Mouse (Mus musculus) forebrain, postnatal 0 days (tissue): ENCODE data around the gene Trp53bp2. TPM values are rescaled to one million over a fixed set of nuclear protein-coding genes. Genes with fewer than 3 reads are reported as not detected.
A peak's percentile ranks its signal among the peaks of the same experiment; 100 is the strongest.

ENCODE experiments used
- ATAC-seq: fragments of 200-750 bp; cut with Nextera tagmentation; 2 replicates; pipeline ENCODE4 v1.8.0; 2017; ENCODE audit warnings: mild to moderate bottlenecking, moderate library complexity
- DNase-seq: peaks from one replicate; pipeline ENCODE4 v3.0.0-alpha.2; 2015
- H3K27ac ChIP-seq: fragments of 300-500 bp; sonication (generic); 2 replicates; pipeline ENCODE4 v1.5.1; 2014; ENCODE audit warnings: low read depth, mild to moderate bottlenecking, antibody characterized with exemption, low read length, moderate library complexity, mixed read lengths
- H3K27me3 ChIP-seq: fragments of 300-500 bp; sonication (generic); 2 replicates; pipeline ENCODE4 v1.6.1; 2014; ENCODE audit warnings: mild to moderate bottlenecking, low read length, mixed read lengths; ENCODE audit not compliant: insufficient read depth
- H3K36me3 ChIP-seq: fragments of 300-500 bp; sonication (generic); 2 replicates; pipeline ENCODE4 v1.6.1; 2014; ENCODE audit warnings: mild to moderate bottlenecking, moderate library complexity; ENCODE audit not compliant: insufficient read depth
- H3K4me1 ChIP-seq: fragments of 300-500 bp; sonication (generic); 2 replicates; pipeline ENCODE4 v1.6.1; 2014; ENCODE audit warnings: antibody characterized with exemption; ENCODE audit not compliant: insufficient read depth
- H3K4me2 ChIP-seq: fragments of 300-500 bp; sonication (generic); 2 replicates; pipeline ENCODE4 v1.6.1; 2014; ENCODE audit warnings: low read depth, mild to moderate bottlenecking, moderate library complexity
- H3K4me3 ChIP-seq: fragments of 300-500 bp; sonication (generic); 2 replicates; pipeline ENCODE4 v1.5.1; 2014; ENCODE audit warnings: low read depth, low read length, mixed read lengths
- H3K9ac ChIP-seq: fragments of 300-500 bp; sonication (generic); 2 replicates; pipeline ENCODE4 v1.6.1; 2014; ENCODE audit warnings: mild to moderate bottlenecking
- H3K9me3 ChIP-seq: fragments of 300-500 bp; sonication (generic); 2 replicates; pipeline ENCODE4 v1.6.1; 2016; ENCODE audit warnings: low read length
- CTCF ChIP-seq: sonication (generic); IDR thresholded peaks from 2 replicates; pipeline ENCODE4 v1.5.1; 2016; ENCODE audit warnings: antibody characterized with exemption, control low read depth, low read depth
- WGBS: fragments of 180-500 bp; shearing (Covaris S2); extraction: QIAGEN DNeasy Blood & Tissue Kit; methylation state at CpG from one replicate; pipeline ENCODE4 v1.1.7; 2014; 5-methylcytosine and 5-hydroxymethylcytosine counted together
- polyA plus RNA-seq: library from polyadenylated mRNA; unstranded; fragments of >200 nt; fragmentation: Nextera tagmentation; extraction: Ambion mirVana; gene quantifications from 2 replicates; pipeline ENCODE4 v1.2.1, GENCODE M21; 2015
- total RNA-seq: library from RNA; depleted of rRNA; stranded (reverse); fragments of >200 nt; gene quantifications from 2 replicates; pipeline ENCODE4 v1.2.3, GENCODE M21; 2014

Gene Trp53bp2
- total and polyA plus RNA-seq, 2 experiments from 2014 or later, result 13.7 to 27.3 TPM

DNA sequence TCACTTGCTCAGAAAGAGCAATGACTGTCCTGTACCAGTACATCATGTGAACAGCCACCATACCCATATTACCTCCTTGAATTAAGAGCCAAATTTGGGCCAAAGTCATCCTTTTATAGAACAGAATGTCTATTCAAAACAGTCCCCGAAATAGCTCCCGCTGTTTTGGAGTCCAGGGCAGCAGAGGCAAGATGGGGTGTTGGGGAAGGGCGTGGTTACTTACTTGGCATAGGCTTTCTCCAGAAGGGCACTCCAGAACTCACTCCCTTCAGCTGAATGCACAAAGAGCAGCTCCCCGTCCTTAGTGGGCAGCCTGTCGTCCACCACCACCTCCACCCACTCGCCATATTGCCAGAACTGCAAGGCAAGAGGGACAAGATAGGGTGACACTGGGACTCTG, 82.9 kb downstream of the Trp53bp2 start:
- TF ChIP-seq CTCF, result no peak
- Histone ChIP-seq H3K36me3 (peaks cover 32% of the 10 kb centered on the region), H3K27me3 (no peaks in the 10 kb centered on the region), H3K9me3 (no peaks in the 10 kb centered on the region), H3K9ac (no peak overlapping the region), H3K4me3 (no peak overlapping the region), H3K27ac (no peak overlapping the region), H3K4me1 (no peaks in the 10 kb centered on the region), H3K4me2 (no peak overlapping the region)
- 90% methylated on average over 6 of the region's 6 CpGs for WGBS
- no peak for DNase-seq
- no peak for ATAC-seq

DNA sequence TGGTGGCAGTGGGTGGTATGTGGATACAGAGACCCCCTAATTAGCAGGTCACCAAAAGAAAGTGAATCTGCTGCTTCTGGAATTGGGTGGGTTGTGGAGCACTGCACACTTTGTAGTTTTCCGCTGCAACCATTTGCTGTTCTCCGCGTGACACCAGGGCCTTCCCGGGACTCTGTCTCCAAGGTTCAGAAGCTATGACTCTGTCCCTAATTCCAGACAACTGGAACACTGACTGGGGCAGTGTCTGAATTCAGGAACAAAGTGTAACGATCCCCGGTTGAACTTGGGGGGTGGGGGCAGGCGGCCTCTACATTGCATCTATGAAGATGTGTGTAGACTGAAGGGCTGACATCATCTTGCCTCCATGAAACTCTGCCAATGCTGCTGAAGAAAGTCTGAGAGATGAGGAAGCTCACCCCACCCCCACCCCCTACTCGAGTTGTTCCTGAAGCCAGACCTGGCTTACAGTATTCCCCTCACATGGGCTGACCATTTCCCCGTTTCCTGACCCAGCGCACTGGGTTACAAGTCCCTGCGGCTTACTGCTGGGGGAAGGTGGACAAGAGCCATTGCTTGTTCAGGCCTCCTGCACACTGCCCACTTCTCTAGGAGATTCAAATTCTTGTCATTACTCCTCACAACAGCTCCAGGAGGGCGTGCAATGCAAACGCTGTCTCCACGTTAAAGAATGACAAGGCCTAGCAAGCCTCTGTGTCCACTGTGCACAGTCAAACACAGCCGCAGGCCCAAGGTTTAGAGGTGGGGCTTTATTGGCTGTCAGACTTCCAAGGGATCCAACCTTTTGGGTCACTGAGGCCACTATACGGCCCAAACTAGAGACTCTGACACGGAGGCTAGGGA, 85.5 kb downstream of the Trp53bp2 start:
- H3K9ac ChIP-seq, result no peak overlapping the region
- H3K4me3 ChIP-seq, result no peak overlapping the region
- no peak for TF ChIP-seq CTCF
- no peaks in the 10 kb centered on the region for H3K27me3 ChIP-seq
- DNase-seq, result no peak
- 0 out of 2 replicates have a peak, but pooled peaks cover 7% of the 10 kb centered on the region for H3K36me3 ChIP-seq
- no peaks in the 10 kb centered on the region for H3K4me1 ChIP-seq
- WGBS, result 70% methylated on average over 17 of the region's 17 CpGs
- no peak for ATAC-seq
- no peak overlapping the region for H3K4me2 ChIP-seq
- H3K27ac ChIP-seq, result no peak overlapping the region
- H3K9me3 ChIP-seq, result no peaks in the 10 kb centered on the region

DNA sequence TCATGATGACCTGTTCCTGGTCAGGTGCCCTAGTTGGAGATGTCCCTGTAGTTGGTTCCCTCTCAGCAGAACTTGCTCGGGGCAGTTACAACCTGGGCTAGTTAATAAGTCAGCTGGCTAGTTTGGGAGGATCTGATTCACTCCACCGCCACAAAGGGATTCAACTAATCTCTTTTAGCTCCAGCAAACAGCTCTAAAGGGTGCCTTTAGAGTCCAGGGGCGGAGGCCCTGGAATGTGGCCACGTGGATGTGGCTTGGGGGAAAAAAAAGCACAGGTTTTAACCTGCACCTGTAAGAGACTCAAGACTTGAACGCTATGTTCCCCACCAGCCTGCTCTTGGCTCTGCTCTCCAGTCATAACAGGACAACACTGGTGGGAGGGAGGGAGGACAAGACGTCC, 87.7 kb downstream of the Trp53bp2 start:
- H3K27me3 ChIP-seq, result no peaks in the 10 kb centered on the region
- H3K4me2 ChIP-seq, result no peak overlapping the region
- ATAC-seq, result no peak
- H3K9ac ChIP-seq, result no peak overlapping the region
- WGBS, result 48% methylated on average over 6 of the region's 6 CpGs
- 0 out of 2 replicates have a peak, but pooled peaks cover 3% of the 10 kb centered on the region for H3K36me3 ChIP-seq
- no peak for DNase-seq
- H3K27ac ChIP-seq, result no peak overlapping the region
- no peaks in the 10 kb centered on the region for H3K4me1 ChIP-seq
- no peaks in the 10 kb centered on the region for H3K9me3 ChIP-seq
- TF ChIP-seq CTCF, result no peak
- no peak overlapping the region for H3K4me3 ChIP-seq

DNA sequence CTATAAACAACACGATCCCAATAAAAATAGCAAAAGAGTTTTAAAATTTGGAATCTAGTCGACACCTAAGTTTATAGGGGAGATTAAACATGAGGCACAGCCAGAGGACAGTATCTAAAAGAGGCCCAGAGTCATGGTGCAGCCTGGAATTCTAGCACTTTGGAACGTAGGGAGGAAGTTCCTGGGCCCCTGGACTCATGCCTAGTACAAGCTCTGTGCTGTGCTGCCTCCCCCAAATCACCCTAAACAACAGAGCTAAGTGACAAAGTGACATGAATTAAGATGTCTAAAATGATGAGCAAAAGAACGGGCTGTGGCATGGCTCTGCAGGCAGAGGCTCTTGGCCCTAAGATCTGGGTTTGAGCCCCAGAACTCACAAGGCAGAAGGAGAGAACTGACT, 88.8 kb downstream of the Trp53bp2 start:
- no peak overlapping the region for H3K27ac ChIP-seq
- 59% methylated on average over 4 of the region's 4 CpGs for WGBS
- H3K4me3 ChIP-seq, result no peak overlapping the region
- no peak overlapping the region for H3K4me2 ChIP-seq
- no peaks in the 10 kb centered on the region for H3K36me3 ChIP-seq
- H3K9me3 ChIP-seq, result no peaks in the 10 kb centered on the region
- no peak overlapping the region for H3K9ac ChIP-seq
- DNase-seq, result no peak
- H3K27me3 ChIP-seq, result no peaks in the 10 kb centered on the region
- no peak for ATAC-seq
- TF ChIP-seq CTCF, result no peak
- no peaks in the 10 kb centered on the region for H3K4me1 ChIP-seq

- TF ChIP-seq CTCF, result no peak
- Histone ChIP-seq H3K4me3 (no peak overlapping the region), H3K27ac (no peak overlapping the region), H3K27me3 (no peaks in the 10 kb centered on the region), H3K9ac (no peak overlapping the region), H3K36me3 (no peaks in the 10 kb centered on the region), H3K4me1 (no peaks in the 10 kb centered on the region), H3K9me3 (no peaks in the 10 kb centered on the region), H3K4me2 (no peak overlapping the region)
- DNase-seq, result no peak
- ATAC-seq, result no peak
- 79% methylated on average over 9 of the region's 9 CpGs for WGBS
These were observed 90.6 kb downstream of the Trp53bp2 start for GRCm38 (mm10) chr1:182499443-182500089.

DNA sequence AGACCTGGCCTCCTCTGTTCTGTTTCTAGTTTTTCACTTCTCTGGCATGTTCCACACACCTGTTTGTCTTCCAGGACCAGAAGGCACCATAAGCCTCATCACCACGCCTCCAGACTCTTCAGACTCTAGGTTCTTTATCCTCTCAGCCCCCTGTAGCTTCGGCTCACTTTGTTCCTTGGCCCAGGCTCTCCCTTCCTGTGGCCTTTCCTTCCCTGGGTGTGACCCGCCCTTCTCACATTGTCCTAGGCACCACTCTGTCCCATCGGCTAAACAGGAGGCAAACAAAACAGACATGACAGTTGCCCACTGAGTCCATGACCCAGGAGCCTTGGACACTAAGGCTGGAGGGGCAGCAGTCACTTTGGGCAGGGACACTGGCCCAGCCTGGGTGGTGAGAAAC, 91.3 kb downstream of the Trp53bp2 start:
- Histone ChIP-seq H3K9ac (no peak overlapping the region), H3K27ac (no peak overlapping the region), H3K4me1 (no peaks in the 10 kb centered on the region), H3K9me3 (no peaks in the 10 kb centered on the region), H3K4me3 (no peak overlapping the region), H3K36me3 (0 out of 2 replicates have a peak, but pooled peaks cover 3% of the 10 kb centered on the region), H3K4me2 (no peak overlapping the region), H3K27me3 (no peaks in the 10 kb centered on the region)
- 63% methylated on average over 4 of the region's 4 CpGs for WGBS
- ATAC-seq (no peak), DNase-seq (no peak)
- TF ChIP-seq CTCF, result no peak

- TF ChIP-seq CTCF, result no peak
- DNase-seq (peak; percentile 64), ATAC-seq (no peak)
- 90% methylated on average over 4 of the region's 4 CpGs for WGBS
- H3K27ac ChIP-seq, result no peak overlapping the region
- 0 out of 2 replicates have a peak, but pooled peaks cover 6% of the 10 kb centered on the region for H3K36me3 ChIP-seq
- no peak overlapping the region for H3K4me2 ChIP-seq
- no peaks in the 10 kb centered on the region for H3K27me3 ChIP-seq
- H3K4me3 ChIP-seq, result no peak overlapping the region
- no peak overlapping the region for H3K9ac ChIP-seq
- no peaks in the 10 kb centered on the region for H3K9me3 ChIP-seq
- no peaks in the 10 kb centered on the region for H3K4me1 ChIP-seq
These were observed 91.9 kb downstream of the Trp53bp2 start for GRCm38 (mm10) chr1:182500843-182501242.
